Mouse (Mus musculus) bone marrow macrophage, adult 2 months (primary cell): ENCODE results near the gene Trim38. TPM values are rescaled to one million over a fixed set of nuclear protein-coding genes. Genes with fewer than 3 reads are reported as not detected.

Source experiments
- H3K27ac ChIP-seq: 2 replicates; pipeline ENCODE4 v1.5.1; 2012; ENCODE audit warnings: low read depth, low read length; ENCODE audit not compliant: insufficient read depth
- H3K4me1 ChIP-seq: 2 replicates; pipeline ENCODE4 v1.6.1; 2012; ENCODE audit warnings: low read length; ENCODE audit not compliant: control insufficient read depth, insufficient read depth
- H3K4me3 ChIP-seq: 2 replicates; pipeline ENCODE4 v1.5.1; 2012; ENCODE audit warnings: mild to moderate bottlenecking, low read length, moderate library complexity; ENCODE audit not compliant: insufficient read depth
- CTCF ChIP-seq: IDR thresholded peaks from 2 replicates; pipeline ENCODE4 v1.5.1; 2012; ENCODE audit warnings: low read depth, mild to moderate bottlenecking, low read length, moderate library complexity
- POLR2A ChIP-seq: IDR thresholded peaks from 2 replicates; pipeline ENCODE4 v1.6.1; 2012; ENCODE audit warnings: mild to moderate bottlenecking, low read depth, low read length, borderline replicate concordance
- polyA plus RNA-seq: library from polyadenylated mRNA; stranded (reverse); fragments of >200 nt; gene quantifications from 2 replicates; pipeline ENCODE4 v1.2.4, GENCODE M21; 2012; ENCODE audit not compliant: missing spikeins, insufficient read depth, insufficient read length

Trim38 gene
- polyA plus RNA-seq, 1 experiment, result not detected

- TF ChIP-seq POLR2A (no peak), CTCF (no peak)
- Histone ChIP-seq H3K4me3 (peak overlapping the region; percentile 59), H3K27ac (peak overlapping the region; percentile 72), H3K4me1 (peaks cover 22% of the 10 kb centered on the region)
These were observed 6.5 kb upstream of the Trim38 start for GRCm38 (mm10) chr13:23763242-23763585.

GRCm38 (mm10) chr13:23763586-23764323 lies 6.0 kb upstream of the Trim38 start, which contains the start of gene Hist1h1a:
Gene Hist1h1a (plus strand): TSS chr13:23763666.
- Histone ChIP-seq H3K27ac (peak within 1 kb of the TSS; percentile 72), H3K4me3 (peak within 1 kb of the TSS; percentile 59), H3K4me1 (peaks cover 24% of the 10 kb centered on the region)
- TF ChIP-seq POLR2A (0 out of 2 replicates have a peak, but pooled peaks have one; percentile 80), CTCF (no peak)

- peaks cover 29% of the 10 kb centered on the region for H3K4me1 ChIP-seq
- H3K27ac ChIP-seq, result peak overlapping the region; percentile 59
- no peak for TF ChIP-seq POLR2A
- no peak for TF ChIP-seq CTCF
- H3K4me3 ChIP-seq, result peak overlapping the region; percentile 59
These were observed 5.2 kb upstream of the Trim38 start for GRCm38 (mm10) chr13:23764324-23765171.

- Histone ChIP-seq H3K4me1 (peaks cover 28% of the 10 kb centered on the region), H3K27ac (no peak overlapping the region), H3K4me3 (no peak overlapping the region)
- TF ChIP-seq POLR2A (no peak), CTCF (no peak)
These were observed 4.6 kb upstream of the Trim38 start for GRCm38 (mm10) chr13:23765172-23765513.

- Histone ChIP-seq H3K4me3 (no peak overlapping the region), H3K4me1 (peaks cover 25% of the 10 kb centered on the region), H3K27ac (no peak overlapping the region)
- TF ChIP-seq CTCF, result no peak
- TF ChIP-seq POLR2A, result no peak
These were observed 2.9 kb upstream of the Trim38 start for GRCm38 (mm10) chr13:23766772-23767171.

GRCm38 (mm10) chr13:23768834-23769397 lies 797 bp upstream of the Trim38 start:
- H3K4me1 ChIP-seq, result peaks cover 17% of the 10 kb centered on the region
- H3K4me3 ChIP-seq, result peak overlapping the region; percentile 7; the same call in 1 of the 2 replicates
- H3K27ac ChIP-seq, result peak overlapping the region; percentile 83
- no peak for TF ChIP-seq POLR2A

- no peak for TF ChIP-seq CTCF
- no peak for TF ChIP-seq POLR2A
- Histone ChIP-seq H3K27ac (no peak overlapping the region), H3K4me3 (no peak overlapping the region), H3K4me1 (peaks cover 9% of the 10 kb centered on the region)
These were observed 3.0 kb downstream of the Trim38 start for GRCm38 (mm10) chr13:23772561-23773313.

GRCm38 (mm10) chr13:23778339-23778738 lies 8.6 kb downstream of the Trim38 start:
- no peak for TF ChIP-seq POLR2A
- TF ChIP-seq CTCF, result no peak

GRCm38 (mm10) chr13:23779025-23779424 lies 9.3 kb downstream of the Trim38 start:
- Histone ChIP-seq H3K4me1 (peaks cover 2% of the 10 kb centered on the region; the same call in 1 of the 2 replicates), H3K27ac (no peak overlapping the region), H3K4me3 (no peak overlapping the region)
- TF ChIP-seq POLR2A (no peak), CTCF (no peak)

More at GRCm38 (mm10) chr13:23778339-23778738, 8.6 kb downstream of the Trim38 start:
- Histone ChIP-seq H3K4me3 (no peak overlapping the region), H3K4me1 (peaks cover 2% of the 10 kb centered on the region; the same call in 1 of the 2 replicates), H3K27ac (no peak overlapping the region)
